Mouse (Mus musculus): ENCODE measurements around the gene Sypl2. TPM values are rescaled to one million over a fixed set of nuclear protein-coding genes. Genes with fewer than 3 reads are reported as not detected.

The Sypl2 gene
- polyA plus RNA-seq, 1 experiment from 2014 or later = 3.6 TPM

GRCm38 (mm10) chr3:108185460-108186097, 40.9 kb downstream of the Sypl2 start:
- Histone ChIP-seq H3K36me3 (ENCODE audit: insufficient read depth, low read length) (no peaks in the 10 kb centered on the region), H3K27me3 (ENCODE audit: insufficient read depth, low read length) (no peaks in the 10 kb centered on the region), H3K4me1 (replicated peaks; ENCODE audit: insufficient read depth, low read length) (peaks cover 8% of the 10 kb centered on the region), H3K4me3 (replicated peaks; ENCODE audit: low read depth, low read length) (peak overlapping the region; percentile 68), H3K9ac (ENCODE audit: low read depth, low read length) (peak overlapping the region; percentile 71; the same call in 1 of the 2 replicates), H3K9me3 (replicated peaks; ENCODE audit: low read length) (no peaks in the 10 kb centered on the region), H3K4me2 (ENCODE audit: low read length) (peak overlapping the region; percentile 98), H3K27ac (no peak overlapping the region)
- 2% methylated on average over 16 of the region's 16 CpGs for WGBS
- ATAC-seq (replicated peaks; ENCODE audit: low FRiP score, low read depth) = no peak
- TF ChIP-seq CTCF (IDR thresholded peaks at IDR 0.05; ENCODE audit: low read depth) = no peak
- DNase-seq (ENCODE audit: low spot score) = no peak

GRCm38 (mm10) chr3:108184742-108185141, 41.7 kb downstream of the Sypl2 start:
- ATAC-seq (replicated peaks; ENCODE audit: low FRiP score, low read depth) (no peak), DNase-seq (ENCODE audit: low spot score) (no peak)
- H3K9me3 ChIP-seq (replicated peaks; ENCODE audit: low read length) = no peaks in the 10 kb centered on the region
- H3K9ac ChIP-seq (ENCODE audit: low read depth, low read length) = no peak overlapping the region
- no peak for TF ChIP-seq CTCF (IDR thresholded peaks at IDR 0.05; ENCODE audit: low read depth)
- no peaks in the 10 kb centered on the region for H3K27me3 ChIP-seq (ENCODE audit: insufficient read depth, low read length)
- H3K4me1 ChIP-seq (replicated peaks; ENCODE audit: insufficient read depth, low read length) = peaks cover 8% of the 10 kb centered on the region
- WGBS = 60% methylated on average over 3 of the region's 3 CpGs
- no peak overlapping the region for H3K4me3 ChIP-seq (replicated peaks; ENCODE audit: low read depth, low read length)
- no peak overlapping the region for H3K27ac ChIP-seq
- H3K36me3 ChIP-seq (ENCODE audit: insufficient read depth, low read length) = no peaks in the 10 kb centered on the region
- no peak overlapping the region for H3K4me2 ChIP-seq (ENCODE audit: low read length)

GRCm38 (mm10) chr3:108180514-108180913, 45.9 kb downstream of the Sypl2 start:
- TF ChIP-seq CTCF (IDR thresholded peaks at IDR 0.05; ENCODE audit: low read depth) = no peak
- no peaks in the 10 kb centered on the region for H3K9me3 ChIP-seq (replicated peaks; ENCODE audit: low read length)
- H3K4me3 ChIP-seq (replicated peaks; ENCODE audit: low read depth, low read length) = no peak overlapping the region
- H3K4me1 ChIP-seq (replicated peaks; ENCODE audit: insufficient read depth, low read length) = no peaks in the 10 kb centered on the region
- no peak for ATAC-seq (replicated peaks; ENCODE audit: low FRiP score, low read depth)
- H3K27me3 ChIP-seq (ENCODE audit: insufficient read depth, low read length) = no peaks in the 10 kb centered on the region
- no peak overlapping the region for H3K9ac ChIP-seq (ENCODE audit: low read depth, low read length)
- DNase-seq (ENCODE audit: low spot score) = no peak
- WGBS = 42% methylated on average over 2 of the region's 2 CpGs
- no peaks in the 10 kb centered on the region for H3K36me3 ChIP-seq (ENCODE audit: insufficient read depth, low read length)
- H3K4me2 ChIP-seq (ENCODE audit: low read length) = no peak overlapping the region
- H3K27ac ChIP-seq = no peak overlapping the region

GRCm38 (mm10) chr3:108178756-108179715, 47.4 kb downstream of the Sypl2 start:
- ATAC-seq (replicated peaks; ENCODE audit: low FRiP score, low read depth) (no peak), DNase-seq (ENCODE audit: low spot score) (peak; percentile 56)
- H3K9me3 ChIP-seq (replicated peaks; ENCODE audit: low read length) = no peaks in the 10 kb centered on the region
- no peaks in the 10 kb centered on the region for H3K27me3 ChIP-seq (ENCODE audit: insufficient read depth, low read length)
- WGBS = 62% methylated on average over 7 of the region's 7 CpGs
- 0 out of 2 replicates have a peak, but pooled peaks cover 3% of the 10 kb centered on the region for H3K4me1 ChIP-seq (replicated peaks; ENCODE audit: insufficient read depth, low read length)
- H3K9ac ChIP-seq (ENCODE audit: low read depth, low read length) = no peak overlapping the region
- no peaks in the 10 kb centered on the region for H3K36me3 ChIP-seq (ENCODE audit: insufficient read depth, low read length)
- H3K27ac ChIP-seq = no peak overlapping the region
- H3K4me2 ChIP-seq (ENCODE audit: low read length) = no peak overlapping the region
- H3K4me3 ChIP-seq (replicated peaks; ENCODE audit: low read depth, low read length) = no peak overlapping the region
- TF ChIP-seq CTCF (IDR thresholded peaks at IDR 0.05; ENCODE audit: low read depth) = no peak

GRCm38 (mm10) chr3:108174672-108175531, 51.5 kb downstream of the Sypl2 start:
- Histone ChIP-seq H3K27me3 (ENCODE audit: insufficient read depth, low read length) (no peaks in the 10 kb centered on the region), H3K9ac (ENCODE audit: low read depth, low read length) (no peak overlapping the region), H3K36me3 (ENCODE audit: insufficient read depth, low read length) (no peaks in the 10 kb centered on the region), H3K9me3 (replicated peaks; ENCODE audit: low read length) (no peaks in the 10 kb centered on the region), H3K4me3 (replicated peaks; ENCODE audit: low read depth, low read length) (no peak overlapping the region), H3K27ac (no peak overlapping the region), H3K4me2 (ENCODE audit: low read length) (peak overlapping the region; percentile 21), H3K4me1 (replicated peaks; ENCODE audit: insufficient read depth, low read length) (0 out of 2 replicates have a peak, but pooled peaks cover 3% of the 10 kb centered on the region)
- no peak; the same call in 1 of the 2 replicates for ATAC-seq (replicated peaks; ENCODE audit: low FRiP score, low read depth)
- WGBS = 17% methylated on average over 14 of the region's 14 CpGs
- TF ChIP-seq CTCF (IDR thresholded peaks at IDR 0.05; ENCODE audit: low read depth) = no peak
- DNase-seq (ENCODE audit: low spot score) = peak; percentile 42

- no peak overlapping the region for H3K4me3 ChIP-seq (replicated peaks; ENCODE audit: low read depth, low read length)
- DNase-seq (ENCODE audit: low spot score) (no peak), ATAC-seq (replicated peaks; ENCODE audit: low FRiP score, low read depth) (no peak)
- 45% methylated on average over 3 of the region's 3 CpGs for whole genome bisulfite sequencing
- no peak for TF ChIP-seq CTCF (IDR thresholded peaks at IDR 0.05; ENCODE audit: low read depth)
- H3K36me3 ChIP-seq (ENCODE audit: insufficient read depth, low read length) = no peaks in the 10 kb centered on the region
- H3K9ac ChIP-seq (ENCODE audit: low read depth, low read length) = no peak overlapping the region
- no peak overlapping the region for H3K27ac ChIP-seq
- no peak overlapping the region for H3K4me2 ChIP-seq (ENCODE audit: low read length)
- no peaks in the 10 kb centered on the region for H3K9me3 ChIP-seq (replicated peaks; ENCODE audit: low read length)
- no peaks in the 10 kb centered on the region for H3K27me3 ChIP-seq (ENCODE audit: insufficient read depth, low read length)
- H3K4me1 ChIP-seq (replicated peaks; ENCODE audit: insufficient read depth, low read length) = peaks cover 8% of the 10 kb centered on the region; the same call in 1 of the 2 replicates
Observed at GRCm38 (mm10) chr3:108169199-108169598, 57.2 kb downstream of the Sypl2 start.

Data from kidney, postnatal 0 days (tissue).